Comparison of ENCODE assay signal across 8 mouse cellular contexts in the genomic region with DNA sequence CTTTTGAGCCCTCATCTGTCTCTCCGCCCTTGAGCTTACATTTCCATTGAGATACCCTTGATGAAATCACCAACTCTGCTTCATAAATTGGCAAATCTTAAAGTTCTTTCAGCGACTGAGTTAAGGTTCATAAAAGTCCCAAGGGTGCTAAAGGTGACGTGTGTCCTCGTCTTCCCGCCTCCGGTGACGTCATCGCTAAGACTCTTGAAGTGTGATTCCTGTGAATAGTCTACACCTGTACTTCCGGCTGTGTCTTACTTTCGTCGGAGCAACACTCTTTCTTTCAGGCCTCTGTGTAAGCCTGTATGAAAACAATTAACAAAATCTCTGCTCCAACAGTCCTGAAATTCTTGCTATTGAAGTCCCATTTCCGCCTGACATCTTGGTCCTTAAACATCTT.
"Had no signal": no experiment of that assay in that cellular context is flagged by ENCODE, and none has a peak within 500 bp of the region (broad histone marks: within the 10 kb centered on the region; RNA-seq: fewer than 3 reads in every experiment).

No protein-coding gene starts in this region.

- H3K27me3 ChIP-seq: kidney, embryonic 15.5 days; liver, embryonic 13.5 days; neural tube, embryonic 12.5 days; neural tube, embryonic 15.5 days; stomach, embryonic 15.5 days had no signal

- H3K27ac ChIP-seq: kidney, embryonic 15.5 days; left cerebral cortex, adult 2 months; liver, embryonic 13.5 days; macrophage; neural tube, embryonic 12.5 days; neural tube, embryonic 15.5 days; stomach, embryonic 15.5 days had no signal

- H3K4me3 ChIP-seq: kidney, embryonic 15.5 days; left cerebral cortex, adult 2 months; liver, embryonic 13.5 days; neural tube, embryonic 12.5 days; neural tube, embryonic 15.5 days; stomach, embryonic 15.5 days had no signal

- H3K4me2 ChIP-seq: kidney, embryonic 15.5 days; liver, embryonic 13.5 days; midbrain, embryonic 11.5 days; neural tube, embryonic 12.5 days; neural tube, embryonic 15.5 days; stomach, embryonic 15.5 days had no signal

- H3K9me3 ChIP-seq: kidney, embryonic 15.5 days; liver, embryonic 13.5 days; neural tube, embryonic 12.5 days; neural tube, embryonic 15.5 days; stomach, embryonic 15.5 days had no signal

- H3K36me3 ChIP-seq: kidney, embryonic 15.5 days; liver, embryonic 13.5 days; neural tube, embryonic 12.5 days; neural tube, embryonic 15.5 days; stomach, embryonic 15.5 days had no signal

- H3K4me1 ChIP-seq: kidney, embryonic 15.5 days; liver, embryonic 13.5 days; neural tube, embryonic 12.5 days; neural tube, embryonic 15.5 days; stomach, embryonic 15.5 days had no signal

- H3K9ac ChIP-seq: kidney, embryonic 15.5 days; liver, embryonic 13.5 days; neural tube, embryonic 12.5 days; neural tube, embryonic 15.5 days; stomach, embryonic 15.5 days had no signal
